Mouse (Mus musculus) C2C12 (cell line): ENCODE measurements at regions not wholly inside any gene's neighbourhood (a gene's known extent, or its start where the extent isn't known, plus 50 kb on each side); places are given as distances from the start of the nearest gene placed in this dataset.

Experiments
- H3K27me3 ChIP-seq: one replicate; pipeline ENCODE4 v1.6.1; 2011; ENCODE audit not compliant: control insufficient read depth, insufficient read depth, insufficient read length
- H3K36me3 ChIP-seq: one replicate; pipeline ENCODE4 v1.6.1; 2011; ENCODE audit not compliant: control insufficient read depth, insufficient read depth
- H3K4me3 ChIP-seq: one replicate; pipeline ENCODE4 v1.5.1; 2011; ENCODE audit warnings: mild to moderate bottlenecking, control low read depth; ENCODE audit not compliant: poor library complexity, insufficient read depth, severe bottlenecking
- H3K79me2 ChIP-seq: one replicate; pipeline ENCODE4 v1.6.1; 2011; ENCODE audit not compliant: control insufficient read depth, insufficient read depth
- H3K79me3 ChIP-seq: one replicate; pipeline ENCODE4 v1.6.1; 2011; ENCODE audit warnings: low read depth, control low read depth
- H3ac ChIP-seq: one replicate; pipeline ENCODE3; 2011; ENCODE audit warnings: low read depth; ENCODE audit not compliant: control insufficient read depth, insufficient read length
- CEBPB ChIP-seq: IDR thresholded peaks from one replicate; pipeline ENCODE4 v1.6.1; 2011; ENCODE audit warnings: low read depth, mild to moderate bottlenecking, control low read depth, moderate library complexity
- CTCF ChIP-seq: IDR thresholded peaks from one replicate; pipeline ENCODE4 v1.5.1; 2011; ENCODE audit not compliant: control insufficient read depth, insufficient read depth, insufficient read length
- FOSL1 ChIP-seq: IDR thresholded peaks from one replicate; pipeline ENCODE4 v1.8.0; 2011; ENCODE audit warnings: mild to moderate bottlenecking, low read length; ENCODE audit not compliant: poor library complexity, insufficient read depth, severe bottlenecking
- MAX ChIP-seq: IDR thresholded peaks from one replicate; pipeline ENCODE4 v1.6.1; 2011; ENCODE audit warnings: mild to moderate bottlenecking, control low read depth
- MYOD1 ChIP-seq: IDR thresholded peaks from one replicate; pipeline ENCODE4 v1.6.1; 2011; ENCODE audit warnings: low read depth; ENCODE audit not compliant: control insufficient read depth, insufficient read length
- MYOG ChIP-seq: IDR thresholded peaks from one replicate; pipeline ENCODE4 v1.6.1; 2011; ENCODE audit not compliant: control insufficient read depth, insufficient read length; ENCODE audit errors: extremely low read depth
- USF1 ChIP-seq: IDR thresholded peaks from one replicate; pipeline ENCODE4 v1.6.1; 2011; ENCODE audit warnings: low read depth, mild to moderate bottlenecking, control low read depth, moderate library complexity

- no peak for TF ChIP-seq CEBPB
- no peak for TF ChIP-seq CTCF
- no peak for TF ChIP-seq MYOG
- no peak for TF ChIP-seq MYOD1
- no peak for TF ChIP-seq MAX
- no peak for TF ChIP-seq USF1
- no peak for TF ChIP-seq FOSL1
- Histone ChIP-seq H3K79me2 (no peaks in the 10 kb centered on the region), H3K4me3 (no peak overlapping the region), H3K79me3 (no peaks in the 10 kb centered on the region), H3ac (no peak overlapping the region), H3K36me3 (no peaks in the 10 kb centered on the region), H3K27me3 (no peaks in the 10 kb centered on the region)
These were observed 120.0 kb upstream of the Tmtc1 start for GRCm38 (mm10) chr6:148564146-148564545.

DNA sequence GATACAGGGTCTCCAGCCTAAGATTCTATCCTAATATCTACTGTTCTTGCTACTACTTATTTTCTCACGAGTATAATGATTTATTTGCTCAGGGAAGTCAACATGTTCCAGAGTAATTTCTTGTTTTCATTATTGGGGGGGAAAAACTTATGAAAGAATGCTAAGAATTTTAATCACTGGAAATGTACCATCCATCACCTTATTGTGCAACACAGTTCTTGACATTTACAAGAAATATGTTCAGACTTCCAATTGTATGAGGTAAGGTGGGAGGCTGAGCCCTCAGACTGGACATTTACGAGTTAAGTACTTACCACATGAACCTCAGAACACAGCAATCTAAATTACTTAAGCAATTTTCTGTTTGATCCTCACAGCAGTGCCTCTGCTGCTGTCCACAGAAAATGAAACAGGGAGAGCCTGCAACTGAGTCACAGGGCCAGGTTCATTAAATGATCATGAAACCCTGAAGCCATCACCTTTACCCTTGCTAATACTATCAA lies 118.1 kb upstream of the Tmtc1 start:
- H3K36me3 ChIP-seq, result no peaks in the 10 kb centered on the region
- H3K79me3 ChIP-seq, result no peaks in the 10 kb centered on the region
- H3ac ChIP-seq, result no peak overlapping the region
- no peak overlapping the region for H3K4me3 ChIP-seq
- TF ChIP-seq CEBPB, result peak; percentile 7
- TF ChIP-seq FOSL1, result no peak
- H3K79me2 ChIP-seq, result no peaks in the 10 kb centered on the region
- no peaks in the 10 kb centered on the region for H3K27me3 ChIP-seq

- H3K79me3 ChIP-seq, result no peaks in the 10 kb centered on the region
These were observed 112.3 kb upstream of the Tmtc1 start for GRCm38 (mm10) chr6:148556484-148556871.

DNA sequence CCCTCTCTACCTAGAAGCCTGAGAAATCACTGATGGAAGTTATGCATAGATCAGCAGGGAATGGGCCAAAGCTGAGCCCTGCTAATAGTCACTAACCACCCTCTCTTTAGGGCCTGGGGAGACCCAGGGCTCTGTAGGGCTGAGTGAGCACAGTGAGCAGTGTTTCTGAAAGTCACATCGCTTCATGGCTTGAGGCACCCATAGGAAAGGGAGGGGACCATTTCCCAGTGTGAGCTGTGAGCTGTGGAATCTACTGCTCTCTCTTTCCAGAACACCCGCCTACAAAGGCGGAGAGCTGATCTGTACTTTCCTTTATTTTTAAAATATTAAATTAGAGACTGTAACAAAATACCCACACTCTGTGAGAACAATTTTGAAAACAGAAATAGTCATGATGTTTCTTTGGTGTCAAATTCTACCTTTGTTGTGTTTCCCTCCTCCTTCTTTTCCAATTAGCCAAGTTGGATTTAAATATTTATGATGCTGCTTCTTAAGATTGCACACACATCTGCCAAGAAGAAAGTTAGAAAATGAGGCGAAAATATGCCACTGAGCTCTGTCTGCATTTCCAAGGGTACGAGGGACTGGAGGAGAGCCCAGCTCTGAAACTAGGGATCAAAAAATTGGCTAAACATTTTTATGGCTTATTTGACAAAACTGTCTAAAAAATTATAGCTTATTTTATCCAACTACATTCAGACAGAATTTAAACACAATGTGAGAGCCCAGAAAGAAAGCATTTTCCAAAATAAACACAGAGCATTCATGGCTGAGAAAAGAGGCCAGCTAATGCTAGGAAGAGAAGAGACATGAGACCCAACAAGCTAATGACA lies 111.7 kb upstream of the Tmtc1 start:
- no peaks in the 10 kb centered on the region for H3K79me2 ChIP-seq
- no peak overlapping the region for H3K4me3 ChIP-seq
- TF ChIP-seq MYOD1 (no peak), FOSL1 (no peak)
- H3K36me3 ChIP-seq, result no peaks in the 10 kb centered on the region
- H3K27me3 ChIP-seq, result no peaks in the 10 kb centered on the region
- no peaks in the 10 kb centered on the region for H3K79me3 ChIP-seq
- H3ac ChIP-seq, result no peak overlapping the region

More at GRCm38 (mm10) chr6:148556484-148556871, 112.3 kb upstream of the Tmtc1 start:
- no peaks in the 10 kb centered on the region for H3K79me2 ChIP-seq
- H3K36me3 ChIP-seq, result no peaks in the 10 kb centered on the region
- H3ac ChIP-seq, result no peak overlapping the region
- TF ChIP-seq CEBPB (no peak), FOSL1 (no peak), MYOD1 (no peak), CTCF (no peak), MYOG (no peak), USF1 (no peak)
- no peak overlapping the region for H3K4me3 ChIP-seq
- H3K27me3 ChIP-seq, result no peaks in the 10 kb centered on the region

GRCm38 (mm10) chr6:148554463-148554862 lies 110.3 kb upstream of the Tmtc1 start:
- Histone ChIP-seq H3ac (no peak overlapping the region), H3K79me2 (no peaks in the 10 kb centered on the region), H3K27me3 (no peaks in the 10 kb centered on the region), H3K4me3 (no peak overlapping the region), H3K36me3 (no peaks in the 10 kb centered on the region), H3K79me3 (no peaks in the 10 kb centered on the region)
- TF ChIP-seq MAX (no peak), CEBPB (no peak), MYOD1 (no peak), MYOG (no peak), FOSL1 (no peak), USF1 (no peak), CTCF (no peak)

DNA sequence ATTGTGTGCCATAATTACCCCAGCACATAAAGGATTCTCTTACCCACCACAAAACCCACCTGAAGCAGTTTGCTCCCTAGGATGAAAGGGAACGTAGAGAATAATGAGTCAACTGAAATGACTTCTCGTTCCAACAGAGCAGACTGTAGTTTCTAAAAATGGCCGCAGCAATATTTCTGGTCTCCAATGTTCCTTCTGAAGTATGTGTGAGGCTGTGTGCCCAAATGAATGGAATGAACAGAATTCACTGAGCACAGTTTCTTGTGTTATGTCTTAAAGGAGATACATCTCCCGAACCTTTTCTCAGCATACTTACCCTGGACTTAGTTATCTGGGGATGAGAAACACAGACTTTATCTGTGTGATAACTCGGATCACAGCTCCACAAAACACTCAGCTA lies 109.4 kb upstream of the Tmtc1 start:
- H3K4me3 ChIP-seq, result no peak overlapping the region

More for the DNA sequence above, 109.4 kb upstream of the Tmtc1 start:
- TF ChIP-seq CEBPB (no peak), CTCF (no peak), USF1 (no peak), MYOG (no peak), MAX (no peak), FOSL1 (no peak), MYOD1 (no peak)
- no peaks in the 10 kb centered on the region for H3K27me3 ChIP-seq
- H3ac ChIP-seq, result no peak overlapping the region
- no peaks in the 10 kb centered on the region for H3K79me3 ChIP-seq
- H3K36me3 ChIP-seq, result no peaks in the 10 kb centered on the region
- no peaks in the 10 kb centered on the region for H3K79me2 ChIP-seq
